Mouse (Mus musculus): ENCODE data around the gene Ctrc.
"Not testable (repeated sequence)": the region's sequence is repeated elsewhere in the genome, so short reads cannot be mapped to it uniquely, and the experiment has no call there.

The Ctrc gene

GRCm38 (mm10) chr4:141787046-141787445 lies 59.1 kb downstream of the Ctrc start:
- DNase-seq (ENCODE audit: low spot score) = no peak

GRCm38 (mm10) chr4:141786141-141786540 lies 60.0 kb downstream of the Ctrc start:
- DNase-seq (ENCODE audit: low spot score) = no peak

- no peak for DNase-seq (ENCODE audit: low spot score)
These were observed 61.3 kb downstream of the Ctrc start for GRCm38 (mm10) chr4:141784835-141785234.

- DNase-seq (ENCODE audit: low spot score) = no peak
These were observed 64.8 kb downstream of the Ctrc start for GRCm38 (mm10) chr4:141781201-141781985.

GRCm38 (mm10) chr4:141779828-141780227 lies 66.3 kb downstream of the Ctrc start:
- DNase-seq (ENCODE audit: low spot score) = peak; percentile 65

GRCm38 (mm10) chr4:141773019-141773418 lies 73.1 kb downstream of the Ctrc start:
- not testable (repeated sequence) for DNase-seq (ENCODE audit: low spot score)

- DNase-seq (ENCODE audit: low spot score) = no peak
These were observed 74.3 kb downstream of the Ctrc start for GRCm38 (mm10) chr4:141771823-141772222.

GRCm38 (mm10) chr4:141769501-141770160 lies 76.5 kb downstream of the Ctrc start:
- no peak for DNase-seq (ENCODE audit: low spot score)

- no peak for DNase-seq (ENCODE audit: low spot score)
These were observed 78.7 kb downstream of the Ctrc start for GRCm38 (mm10) chr4:141767353-141768036.

GRCm38 (mm10) chr4:141766668-141767352 lies 79.3 kb downstream of the Ctrc start:
- no peak for DNase-seq (ENCODE audit: low spot score)

GRCm38 (mm10) chr4:141766316-141766667 lies 79.9 kb downstream of the Ctrc start:
- DNase-seq (ENCODE audit: low spot score) = no peak

- DNase-seq (ENCODE audit: low spot score) = no peak
These were observed 81.2 kb downstream of the Ctrc start for GRCm38 (mm10) chr4:141765008-141765407.

Data from left cerebral cortex, adult 11 months (tissue).